11 mouse cellular contexts compared by ENCODE assay signal in genomic region chr4:154543921-154544320, GRCm38 (mm10).
A peak's percentile ranks its signal among the peaks of the same experiment; 100 is the strongest.
DNase-seq lines count a peak whose midpoint lies in the region; ATAC-seq and TF ChIP-seq lines count a peak whose summit lies in the region.
"Had no signal": no experiment of that assay in that cellular context is flagged by ENCODE, and none has a peak within 500 bp of the region (broad histone marks: within the 10 kb centered on the region; RNA-seq: fewer than 3 reads in every experiment).

No protein-coding gene starts in this region.

- TF ChIP-seq POLR2A in heart, adult 2 months (IDR thresholded peaks at IDR 0.05; ENCODE audit: insufficient read depth, low read depth, low read length), result no peak

- no peak for ATAC-seq in heart, postnatal 0 days (ENCODE audit: insufficient read depth, low read depth)
- no peak for ATAC-seq in forebrain, embryonic 13.5 days
- no peak for ATAC-seq in limb, embryonic 11.5 days (ENCODE audit: insufficient number of reproducible peaks, low FRiP score, low TSS enrichment, low read depth)
- no peak; the same call in 1 of the 2 replicates for ATAC-seq in neural tube, embryonic 15.5 days (ENCODE audit: low FRiP score)
- no peak for ATAC-seq in inflammation-experienced regulatory T-cells, adult 6 months
- ATAC-seq in cerebellum, adult (ENCODE audit: insufficient number of reproducible peaks, low FRiP score, low TSS enrichment), result no peak

- H3K4me1 ChIP-seq in heart, postnatal 0 days (ENCODE audit: control insufficient read depth, insufficient read depth), result peaks cover 38% of the 10 kb centered on the region
- H3K4me1 ChIP-seq in heart, adult 2 months (ENCODE audit: control insufficient read depth, insufficient read depth, low read length), result peaks cover 2% of the 10 kb centered on the region; the same call in 1 of the 2 replicates
- H3K4me1 ChIP-seq in forebrain, embryonic 13.5 days, result peaks cover 97% of the 10 kb centered on the region
- peaks cover 58% of the 10 kb centered on the region for H3K4me1 ChIP-seq in limb, embryonic 11.5 days (ENCODE audit: control insufficient read depth, insufficient read depth, low read length)
- peaks cover 51% of the 10 kb centered on the region for H3K4me1 ChIP-seq in neural tube, embryonic 15.5 days

- no peak overlapping the region for H3K4me3 ChIP-seq in heart, postnatal 0 days (ENCODE audit: low read depth, low read length)
- H3K4me3 ChIP-seq in heart, adult 2 months, result no peak overlapping the region
- H3K4me3 ChIP-seq in forebrain, embryonic 13.5 days, result no peak overlapping the region
- no peak overlapping the region for H3K4me3 ChIP-seq in limb, embryonic 11.5 days (ENCODE audit: low read depth, low read length)
- H3K4me3 ChIP-seq in neural tube, embryonic 15.5 days (replicated peaks), result no peak overlapping the region
- H3K4me3 ChIP-seq: erythroblast, embryonic 14.5 days; limb, embryonic 15.5 days had no signal

- no peak overlapping the region for H3K9ac ChIP-seq in heart, postnatal 0 days (replicated peaks; ENCODE audit: low read depth, low read length)
- no peak overlapping the region for H3K9ac ChIP-seq in heart, adult 2 months (ENCODE audit: low read depth, low read length)
- H3K9ac ChIP-seq in forebrain, embryonic 13.5 days, result 0 out of 2 replicates have a peak overlapping the region, but pooled peaks have one; percentile 43
- H3K9ac ChIP-seq in limb, embryonic 11.5 days (ENCODE audit: low read length), result no peak overlapping the region
- H3K9ac ChIP-seq in neural tube, embryonic 15.5 days (replicated peaks), result no peak overlapping the region; the same call in 1 of the 2 replicates
- H3K9ac ChIP-seq: limb, embryonic 15.5 days had no signal

- H3K27me3 ChIP-seq in heart, postnatal 0 days (ENCODE audit: control insufficient read depth, insufficient read depth, low read length), result no peaks in the 10 kb centered on the region
- no peaks in the 10 kb centered on the region for H3K27me3 ChIP-seq in heart, adult 2 months (ENCODE audit: control insufficient read depth, insufficient read depth, low read length)
- peaks cover 6% of the 10 kb centered on the region; the same call in 1 of the 2 replicates for H3K27me3 ChIP-seq in forebrain, embryonic 13.5 days
- no peaks in the 10 kb centered on the region for H3K27me3 ChIP-seq in limb, embryonic 11.5 days (ENCODE audit: control insufficient read depth, insufficient read depth, low read length)
- peaks cover 35% of the 10 kb centered on the region for H3K27me3 ChIP-seq in neural tube, embryonic 15.5 days (replicated peaks)

- no peak for DNase-seq in heart, postnatal 0 days (ENCODE audit: low spot score)
- DNase-seq in heart, adult 2 months, result no peak
- DNase-seq in limb, embryonic 11.5 days (ENCODE audit: low spot score), result peak; percentile 59
- no peak for DNase-seq in left cerebral cortex, adult 9 months (ENCODE audit: low spot score in 2 of 2)
- DNase-seq: cerebellum, adult 2 months had no signal

- intact Hi-C loops in heart, adult 2 months (cut with DNase I), result loop anchor here (5.0 kb wide), 1 partner anchor 78 kb away; no protein-coding TSS in a partner anchor

- no peaks in the 10 kb centered on the region for H3K79me2 ChIP-seq in heart, adult 2 months (replicated peaks; ENCODE audit: control insufficient read depth, insufficient read depth, low read length)

- H3K27ac ChIP-seq in heart, postnatal 0 days (ENCODE audit: low read depth), result peak overlapping the region; percentile 14; the same call in 1 of the 2 replicates
- H3K27ac ChIP-seq in heart, adult 2 months, result no peak overlapping the region
- H3K27ac ChIP-seq in forebrain, embryonic 13.5 days, result peak overlapping the region; percentile 46
- H3K27ac ChIP-seq in limb, embryonic 11.5 days (replicated peaks; ENCODE audit: low read depth, low read length), result no peak overlapping the region
- H3K27ac ChIP-seq in neural tube, embryonic 15.5 days (replicated peaks), result no peak overlapping the region
- H3K27ac ChIP-seq: limb, embryonic 15.5 days had no signal

- WGBS in heart, postnatal 0 days, result 53% methylated on average over 21 of the region's 21 CpGs
- WGBS in heart, adult 2 months, result 68% methylated on average over 21 of the region's 21 CpGs
- 13% methylated on average over 21 of the region's 21 CpGs for WGBS in forebrain, embryonic 13.5 days
- WGBS in limb, embryonic 11.5 days, result 9% methylated on average over 21 of the region's 21 CpGs
- WGBS in neural tube, embryonic 15.5 days, result 7% methylated on average over 21 of the region's 21 CpGs

- no peaks in the 10 kb centered on the region for H3K9me3 ChIP-seq in heart, postnatal 0 days (replicated peaks; ENCODE audit: control insufficient read depth, low read length)
- no peaks in the 10 kb centered on the region for H3K9me3 ChIP-seq in forebrain, embryonic 13.5 days (replicated peaks)
- H3K9me3 ChIP-seq in limb, embryonic 11.5 days (ENCODE audit: control insufficient read depth, low read length), result no peaks in the 10 kb centered on the region
- no peaks in the 10 kb centered on the region for H3K9me3 ChIP-seq in neural tube, embryonic 15.5 days (replicated peaks)
- H3K9me3 ChIP-seq: limb, embryonic 15.5 days had no signal

- H3K4me2 ChIP-seq in heart, postnatal 0 days (ENCODE audit: low read depth, low read length), result no peak overlapping the region
- H3K4me2 ChIP-seq in forebrain, embryonic 13.5 days, result peak overlapping the region; percentile 35
- H3K4me2 ChIP-seq in limb, embryonic 11.5 days (ENCODE audit: low read depth, severe bottlenecking), result peak overlapping the region; percentile 24; the same call in 1 of the 2 replicates
- peak overlapping the region; percentile 31 for H3K4me2 ChIP-seq in neural tube, embryonic 15.5 days
- H3K4me2 ChIP-seq: limb, embryonic 15.5 days had no signal

- TF ChIP-seq EP300 in heart, postnatal 0 days (IDR thresholded peaks at IDR 0.05; ENCODE audit: low read depth), result no peak
- TF ChIP-seq EP300 in heart, adult 2 months (IDR thresholded peaks at IDR 0.05; ENCODE audit: insufficient read depth, low read depth, low read length), result no peak

- TF ChIP-seq CTCF in heart, postnatal 0 days (IDR thresholded peaks at IDR 0.05; ENCODE audit: low read depth), result no peak
- no peak for TF ChIP-seq CTCF in heart, adult 2 months (IDR thresholded peaks at IDR 0.05)

- no peaks in the 10 kb centered on the region for H3K36me3 ChIP-seq in heart, postnatal 0 days (replicated peaks; ENCODE audit: control insufficient read depth, insufficient read depth, low read length)
- no peaks in the 10 kb centered on the region for H3K36me3 ChIP-seq in heart, adult 2 months (ENCODE audit: control insufficient read depth, insufficient read depth, low read length)
- H3K36me3 ChIP-seq in forebrain, embryonic 13.5 days (ENCODE audit: poor library complexity, severe bottlenecking), result no peaks in the 10 kb centered on the region
- no peaks in the 10 kb centered on the region for H3K36me3 ChIP-seq in limb, embryonic 11.5 days (ENCODE audit: control insufficient read depth, insufficient read depth, low read length)
- no peaks in the 10 kb centered on the region for H3K36me3 ChIP-seq in neural tube, embryonic 15.5 days
- H3K36me3 ChIP-seq: limb, embryonic 15.5 days had no signal

Comparison
In these comparisons a context has a peak if more than half of its experiments do, and no peak if none do; other contexts are left out.
1. H3K27ac ChIP-seq: peak in heart, postnatal 0 days (single experiment) and forebrain, embryonic 13.5 days (single experiment); none in heart, adult 2 months (single experiment), limb, embryonic 11.5 days (single experiment) and neural tube, embryonic 15.5 days (single experiment).